Mouse (Mus musculus): ENCODE data around the gene Pkp1. TPM values are rescaled to one million over a fixed set of nuclear protein-coding genes. Genes with fewer than 3 reads are reported as not detected.

Pkp1 gene
- polyA plus RNA-seq, 1 experiment from 2014 or later = not detected

GRCm38 (mm10) chr1:135941259-135942006, 22.4 kb upstream of the Pkp1 start:
- Histone ChIP-seq H3K9ac (peak overlapping the region; percentile 74), H3K27me3 (peaks cover 20% of the 10 kb centered on the region), H3K9me3 (replicated peaks) (no peaks in the 10 kb centered on the region), H3K4me3 (replicated peaks) (peak overlapping the region; percentile 43), H3K36me3 (no peaks in the 10 kb centered on the region), H3K27ac (peak overlapping the region; percentile 99), H3K4me1 (replicated peaks) (peaks cover 72% of the 10 kb centered on the region), H3K4me2 (peak overlapping the region; percentile 75)
- ATAC-seq (ENCODE audit: low read depth) (peak; percentile 96), DNase-seq (peak; percentile 84)
- WGBS (ENCODE audit: insufficient replicate concordance) = 31% methylated on average over 6 of the region's 6 CpGs

- Histone ChIP-seq H3K36me3 (no peaks in the 10 kb centered on the region), H3K4me2 (no peak overlapping the region), H3K4me1 (replicated peaks) (peaks cover 43% of the 10 kb centered on the region), H3K4me3 (replicated peaks) (no peak overlapping the region), H3K27ac (no peak overlapping the region), H3K9ac (no peak overlapping the region), H3K9me3 (replicated peaks) (0 out of 2 replicates have a peak, but pooled peaks cover 4% of the 10 kb centered on the region), H3K27me3 (peaks cover 32% of the 10 kb centered on the region)
- 52% methylated on average over 1 of the region's 1 CpGs for WGBS (ENCODE audit: insufficient replicate concordance)
- ATAC-seq (ENCODE audit: low read depth) (peak; percentile 71), DNase-seq (peak; percentile 32)
Measured at GRCm38 (mm10) chr1:135936091-135936490, 17.1 kb upstream of the Pkp1 start.

- Histone ChIP-seq H3K4me3 (replicated peaks) (no peak overlapping the region), H3K27me3 (peaks cover 54% of the 10 kb centered on the region), H3K4me1 (replicated peaks) (peaks cover 23% of the 10 kb centered on the region), H3K9ac (no peak overlapping the region), H3K4me2 (no peak overlapping the region), H3K36me3 (no peaks in the 10 kb centered on the region), H3K27ac (no peak overlapping the region), H3K9me3 (replicated peaks) (0 out of 2 replicates have a peak, but pooled peaks cover 4% of the 10 kb centered on the region)
- DNase-seq (no peak), ATAC-seq (ENCODE audit: low read depth) (no peak)
- 71% methylated on average over 18 of the region's 18 CpGs for WGBS (ENCODE audit: insufficient replicate concordance)
Measured at GRCm38 (mm10) chr1:135933704-135934293, 14.8 kb upstream of the Pkp1 start.

GRCm38 (mm10) chr1:135929876-135930275, 10.9 kb upstream of the Pkp1 start:
- no peak for DNase-seq
- H3K27me3 ChIP-seq = peaks cover 78% of the 10 kb centered on the region
- H3K27ac ChIP-seq = no peak overlapping the region
- no peak overlapping the region for H3K4me3 ChIP-seq (replicated peaks)
- WGBS (ENCODE audit: insufficient replicate concordance) = 47% methylated on average over 3 of the region's 3 CpGs
- no peak overlapping the region for H3K9ac ChIP-seq
- H3K4me2 ChIP-seq = no peak overlapping the region
- H3K9me3 ChIP-seq (replicated peaks) = 0 out of 2 replicates have a peak, but pooled peaks cover 4% of the 10 kb centered on the region
- no peak for ATAC-seq (ENCODE audit: low read depth)
- peaks cover 11% of the 10 kb centered on the region for H3K4me1 ChIP-seq (replicated peaks)
- H3K36me3 ChIP-seq = no peaks in the 10 kb centered on the region

GRCm38 (mm10) chr1:135925848-135926247, 6.8 kb upstream of the Pkp1 start:
- ATAC-seq (ENCODE audit: low read depth) (peak; percentile 19; the same call in 1 of the 2 replicates), DNase-seq (no peak)
- Histone ChIP-seq H3K9ac (no peak overlapping the region), H3K4me3 (replicated peaks) (no peak overlapping the region), H3K4me2 (no peak overlapping the region), H3K9me3 (replicated peaks) (no peaks in the 10 kb centered on the region), H3K27me3 (peaks cover 88% of the 10 kb centered on the region), H3K4me1 (replicated peaks) (peaks cover 19% of the 10 kb centered on the region), H3K36me3 (no peaks in the 10 kb centered on the region), H3K27ac (no peak overlapping the region)
- 48% methylated on average over 5 of the region's 5 CpGs for WGBS (ENCODE audit: insufficient replicate concordance)

DNA sequence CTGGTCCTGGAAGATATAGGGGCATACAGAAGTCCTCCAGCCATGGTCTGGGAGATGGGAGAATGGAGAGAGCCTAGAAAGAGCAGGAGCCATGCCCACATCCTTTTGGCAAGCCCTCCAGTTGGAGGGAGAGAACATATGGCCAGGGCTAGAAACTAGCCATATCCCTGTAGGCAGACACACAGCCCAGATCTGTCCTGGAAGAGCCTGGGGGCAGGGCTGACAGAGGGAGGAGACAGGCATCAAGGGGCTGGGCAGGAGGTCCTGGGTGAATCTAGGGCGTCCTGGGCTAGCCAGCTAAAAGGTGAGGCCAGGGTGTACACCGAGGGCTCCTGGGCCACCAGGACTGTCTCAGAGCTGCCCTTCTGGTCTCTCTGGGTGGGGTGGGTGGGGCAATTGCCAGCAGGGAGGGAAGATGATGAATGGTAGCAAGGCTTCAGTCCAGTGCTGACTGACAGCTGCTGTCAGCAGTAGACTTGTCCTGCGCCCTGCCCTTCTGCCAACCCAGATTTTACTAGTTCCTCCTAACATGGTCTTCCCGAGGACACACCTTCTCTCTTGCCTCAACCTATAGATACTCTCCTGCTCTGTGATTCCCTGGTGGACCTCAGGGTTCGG, 5.5 kb upstream of the Pkp1 start:
- DNase-seq (no peak), ATAC-seq (ENCODE audit: low read depth) (peak; percentile 73)
- H3K9me3 ChIP-seq (replicated peaks) = no peaks in the 10 kb centered on the region
- no peak overlapping the region for H3K9ac ChIP-seq
- peaks cover 19% of the 10 kb centered on the region for H3K4me1 ChIP-seq (replicated peaks)
- no peak overlapping the region for H3K4me3 ChIP-seq (replicated peaks)
- no peak overlapping the region for H3K4me2 ChIP-seq
- 48% methylated on average over 5 of the region's 5 CpGs for WGBS (ENCODE audit: insufficient replicate concordance)
- peaks cover 88% of the 10 kb centered on the region for H3K27me3 ChIP-seq
- H3K36me3 ChIP-seq = no peaks in the 10 kb centered on the region
- H3K27ac ChIP-seq = no peak overlapping the region

DNA sequence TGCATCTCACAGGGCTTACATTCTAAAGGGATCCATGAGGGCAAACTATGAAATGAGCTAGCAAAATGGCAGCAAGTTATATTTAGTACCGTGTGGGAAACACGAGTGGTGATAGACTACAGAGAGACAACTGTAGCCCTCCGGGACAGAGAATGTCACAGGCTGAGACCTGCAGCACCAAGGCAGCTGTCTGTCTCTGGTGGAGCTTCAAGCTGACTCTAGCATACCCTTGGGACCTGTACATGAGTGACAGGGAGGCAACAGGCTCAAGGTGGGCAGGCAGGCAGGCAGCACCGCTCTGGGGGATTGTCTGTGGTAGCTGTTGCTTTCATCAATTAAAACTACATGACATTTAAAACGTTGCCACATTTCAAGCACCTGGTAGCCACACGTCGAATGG, 4.2 kb upstream of the Pkp1 start:
- no peak for ATAC-seq (ENCODE audit: low read depth)
- WGBS (ENCODE audit: insufficient replicate concordance) = 60% methylated on average over 7 of the region's 7 CpGs
- peaks cover 92% of the 10 kb centered on the region for H3K27me3 ChIP-seq

DNA sequence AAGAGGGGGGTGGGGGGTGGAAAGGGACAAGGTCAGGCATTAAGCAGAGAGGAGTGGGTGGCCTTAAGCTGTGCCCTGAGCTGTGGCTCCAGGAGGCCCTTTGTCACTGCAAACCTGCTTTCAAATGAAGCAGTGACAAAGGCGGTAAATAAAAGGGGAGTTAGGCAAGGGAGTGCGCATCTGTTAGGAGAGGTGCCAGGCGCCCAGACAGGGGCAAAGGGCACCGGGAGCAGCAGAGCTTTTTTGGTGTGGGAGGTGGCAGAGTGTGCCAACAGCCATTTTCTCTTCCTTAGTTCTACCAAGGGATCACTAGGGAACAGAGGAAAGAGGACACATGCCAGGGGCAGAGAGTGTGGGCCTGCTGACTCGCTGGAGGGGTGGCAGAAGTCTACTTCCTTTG, 1.8 kb downstream of the Pkp1 start:
- no peak for ATAC-seq (ENCODE audit: low read depth)
- 18% methylated on average over 5 of the region's 5 CpGs for WGBS (ENCODE audit: insufficient replicate concordance)
- Histone ChIP-seq H3K9me3 (replicated peaks) (no peaks in the 10 kb centered on the region), H3K4me3 (replicated peaks) (no peak overlapping the region), H3K4me1 (replicated peaks) (no peaks in the 10 kb centered on the region), H3K36me3 (no peaks in the 10 kb centered on the region), H3K9ac (no peak overlapping the region), H3K27me3 (peaks cover 95% of the 10 kb centered on the region), H3K4me2 (no peak overlapping the region), H3K27ac (no peak overlapping the region)
- DNase-seq = no peak

More for the DNA sequence above, 4.2 kb upstream of the Pkp1 start:
- Histone ChIP-seq H3K27ac (no peak overlapping the region), H3K9me3 (replicated peaks) (no peaks in the 10 kb centered on the region), H3K4me2 (no peak overlapping the region), H3K9ac (no peak overlapping the region), H3K4me1 (replicated peaks) (peaks cover 19% of the 10 kb centered on the region), H3K36me3 (no peaks in the 10 kb centered on the region), H3K4me3 (replicated peaks) (no peak overlapping the region)
- DNase-seq = no peak

DNA sequence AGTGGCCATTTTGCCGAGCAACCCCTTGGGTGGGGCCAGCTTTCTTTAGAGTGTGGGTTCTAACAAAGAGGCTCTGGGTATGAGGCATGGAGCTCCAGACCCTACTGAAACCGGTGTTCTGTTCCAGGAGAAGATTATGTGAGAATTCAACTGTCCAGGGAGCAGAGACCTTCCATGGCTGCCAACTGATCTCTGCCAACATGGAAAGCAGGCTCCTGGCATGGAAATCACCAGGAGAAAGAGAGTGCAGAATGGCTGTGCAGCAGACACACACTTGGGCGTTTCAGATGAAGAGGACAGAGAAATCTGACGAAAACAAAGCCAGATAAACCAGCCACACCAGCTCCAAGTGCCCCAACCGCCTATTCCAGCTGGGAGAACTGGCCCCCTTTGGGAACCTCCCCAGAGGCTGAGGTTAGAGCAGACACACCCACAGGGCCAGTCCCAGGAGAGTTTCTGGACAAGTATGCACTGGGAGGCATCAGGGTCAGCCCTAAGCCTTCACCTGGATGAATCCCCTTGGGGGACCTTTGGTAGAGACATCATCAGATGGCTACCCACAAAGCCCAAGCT, 2.4 kb downstream of the Pkp1 start:
- H3K27ac ChIP-seq = no peak overlapping the region
- H3K27me3 ChIP-seq = peaks cover 95% of the 10 kb centered on the region
- 23% methylated on average over 5 of the region's 5 CpGs for WGBS (ENCODE audit: insufficient replicate concordance)
- H3K36me3 ChIP-seq = no peaks in the 10 kb centered on the region
- ATAC-seq (ENCODE audit: low read depth) = no peak
- no peak overlapping the region for H3K4me2 ChIP-seq
- H3K9me3 ChIP-seq (replicated peaks) = no peaks in the 10 kb centered on the region
- no peak overlapping the region for H3K9ac ChIP-seq
- H3K4me3 ChIP-seq (replicated peaks) = no peak overlapping the region
- H3K4me1 ChIP-seq (replicated peaks) = no peaks in the 10 kb centered on the region
- DNase-seq = no peak

DNA sequence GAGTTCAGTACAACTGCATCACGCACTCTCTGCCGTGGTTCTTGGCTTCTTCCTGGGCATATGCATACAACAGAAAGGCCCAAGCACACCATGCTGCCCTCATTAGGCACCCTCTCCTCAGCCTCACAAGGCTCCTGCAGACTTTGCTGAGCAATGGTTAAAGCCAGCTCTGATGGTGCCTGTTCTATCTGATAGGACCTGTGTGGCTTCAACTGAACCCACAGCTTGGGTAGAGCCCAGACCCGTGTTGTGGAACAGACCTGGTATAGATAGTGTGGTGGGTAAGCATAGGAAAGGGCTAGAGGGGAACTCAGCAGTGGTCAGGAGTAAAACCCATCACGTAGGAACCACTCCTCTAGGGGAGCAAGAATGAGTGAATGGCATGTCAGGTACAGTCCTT, 5.3 kb downstream of the Pkp1 start:
- Histone ChIP-seq H3K36me3 (no peaks in the 10 kb centered on the region), H3K4me2 (no peak overlapping the region), H3K9me3 (replicated peaks) (no peaks in the 10 kb centered on the region), H3K4me1 (replicated peaks) (no peaks in the 10 kb centered on the region), H3K27ac (no peak overlapping the region), H3K27me3 (peaks cover 95% of the 10 kb centered on the region), H3K9ac (no peak overlapping the region), H3K4me3 (replicated peaks) (no peak overlapping the region)
- WGBS (ENCODE audit: insufficient replicate concordance) = 44% methylated on average over 4 of the region's 4 CpGs
- DNase-seq (no peak), ATAC-seq (ENCODE audit: low read depth) (peak; percentile 43)

- Histone ChIP-seq H3K27ac (no peak overlapping the region), H3K4me2 (no peak overlapping the region), H3K4me3 (replicated peaks) (no peak overlapping the region), H3K4me1 (replicated peaks) (no peaks in the 10 kb centered on the region), H3K36me3 (no peaks in the 10 kb centered on the region), H3K27me3 (peaks cover 78% of the 10 kb centered on the region), H3K9me3 (replicated peaks) (no peaks in the 10 kb centered on the region), H3K9ac (no peak overlapping the region)
- ATAC-seq (ENCODE audit: low read depth) = no peak
- WGBS (ENCODE audit: insufficient replicate concordance) = 21% methylated on average over 6 of the region's 6 CpGs
- DNase-seq = no peak
Measured at GRCm38 (mm10) chr1:135909381-135909780, 9.6 kb downstream of the Pkp1 start.

All from liver, embryonic 13.5 days (tissue).